Mouse (Mus musculus): ENCODE results near the gene Nkpd1. TPM values are rescaled to one million over a fixed set of nuclear protein-coding genes. Genes with fewer than 3 reads are reported as not detected.

Gene Nkpd1
- polyA plus RNA-seq (2015; fragmentation: Nextera tagmentation; extraction: Ambion mirVana), result 1.8 and 3.3 TPM in 2 replicates

DNA sequence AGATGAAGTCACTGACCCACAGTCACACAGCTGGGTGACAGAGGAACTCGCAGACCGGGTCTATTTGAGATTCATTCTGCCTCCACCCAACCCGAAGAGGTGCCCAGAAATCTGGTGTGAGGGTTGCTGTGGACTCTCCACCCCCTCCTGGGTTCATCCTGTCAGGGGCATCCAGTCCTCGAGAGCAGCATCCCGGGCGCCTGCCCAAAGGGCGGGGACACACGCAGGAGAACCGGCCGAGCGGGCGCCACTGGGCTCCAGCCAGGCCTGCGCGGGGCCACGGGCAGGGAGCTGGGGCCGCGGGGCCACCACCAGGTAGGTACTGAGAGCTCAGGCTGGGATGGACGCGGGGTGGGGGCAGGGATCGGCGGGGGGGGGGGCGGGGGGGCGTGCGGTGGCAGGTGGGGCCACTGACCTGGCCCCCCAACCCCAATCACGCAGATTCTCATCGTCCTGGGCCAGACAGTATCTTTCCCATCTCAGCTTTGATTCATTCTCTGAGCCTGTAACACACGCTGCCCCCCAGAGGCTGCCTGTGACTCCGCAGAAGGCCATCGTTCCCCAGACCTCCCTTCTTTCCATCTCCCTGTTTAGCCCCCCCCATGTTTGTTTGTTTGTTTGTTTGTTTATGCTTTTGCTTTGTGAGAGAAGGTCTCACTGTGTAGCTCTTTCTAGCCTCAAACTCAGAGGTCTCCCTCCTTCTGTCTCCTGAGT lies at the start of gene Nkpd1:
Gene Nkpd1, plus strand, starts transcription at position 187 of the 714 bp plus-strand sequence.
- H3K4me3 ChIP-seq (replicated peaks; ENCODE audit: low read length), result peak within 1 kb of the TSS; percentile 21
- H3K36me3 ChIP-seq (ENCODE audit: control insufficient read depth, insufficient read depth, low read length), result no peaks in the 10 kb centered on the region
- WGBS, result 5% methylated on average over 20 of the region's 29 CpGs
- peaks cover 9% of the 10 kb centered on the region for H3K4me1 ChIP-seq (ENCODE audit: control insufficient read depth, insufficient read depth, low read length)
- H3K4me2 ChIP-seq (ENCODE audit: low read depth, low read length), result peak within 1 kb of the TSS; percentile 45
- no peak within 1 kb of the TSS for H3K27ac ChIP-seq (ENCODE audit: low read length)
- 0 out of 2 replicates have a peak, but pooled peaks have one; percentile 14 for ATAC-seq (ENCODE audit: insufficient read depth, low FRiP score)
- H3K9ac ChIP-seq (ENCODE audit: low read length), result peak within 1 kb of the TSS; percentile 56
- peaks cover 43% of the 10 kb centered on the region for H3K27me3 ChIP-seq (ENCODE audit: control insufficient read depth, insufficient read depth, low read length)
- no peaks in the 10 kb centered on the region for H3K9me3 ChIP-seq (replicated peaks; ENCODE audit: control insufficient read depth, low read length)

GRCm38 (mm10) chr7:19468279-19468678 lies 49.4 kb upstream of the Nkpd1 start:
- no peaks in the 10 kb centered on the region for H3K36me3 ChIP-seq (ENCODE audit: control insufficient read depth, insufficient read depth, low read length)
- H3K9ac ChIP-seq (ENCODE audit: low read length), result no peak overlapping the region
- WGBS, result 56% methylated on average over 12 of the region's 12 CpGs
- ATAC-seq (ENCODE audit: insufficient read depth, low FRiP score), result no peak
- H3K27ac ChIP-seq (ENCODE audit: low read length), result no peak overlapping the region
- no peaks in the 10 kb centered on the region for H3K9me3 ChIP-seq (replicated peaks; ENCODE audit: control insufficient read depth, low read length)
- H3K4me3 ChIP-seq (replicated peaks; ENCODE audit: low read length), result no peak overlapping the region
- peaks cover 37% of the 10 kb centered on the region for H3K27me3 ChIP-seq (ENCODE audit: control insufficient read depth, insufficient read depth, low read length)
- no peak overlapping the region for H3K4me2 ChIP-seq (ENCODE audit: low read depth, low read length)
- no peaks in the 10 kb centered on the region for H3K4me1 ChIP-seq (ENCODE audit: control insufficient read depth, insufficient read depth, low read length)

DNA sequence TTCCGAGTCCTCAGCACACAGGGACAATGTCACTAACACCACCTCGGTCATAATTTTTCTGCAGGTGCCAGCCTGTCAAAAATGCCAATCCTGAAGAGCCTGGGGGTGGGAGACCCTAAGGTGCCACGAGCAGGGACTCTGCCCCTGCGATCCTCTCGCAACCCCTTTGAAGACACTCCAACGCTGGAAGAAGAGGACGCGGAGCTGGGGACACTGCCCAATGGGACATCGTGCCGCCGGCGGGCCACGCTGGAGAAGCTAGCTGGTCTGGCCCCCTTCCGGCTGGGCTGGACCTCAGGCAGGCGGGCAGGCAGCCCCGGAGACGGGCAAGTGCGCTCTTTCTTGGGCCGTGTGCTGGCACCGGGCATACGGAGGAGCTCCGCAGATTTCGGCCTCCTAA lies 48.2 kb upstream of the Nkpd1 start:
- H3K36me3 ChIP-seq (ENCODE audit: control insufficient read depth, insufficient read depth, low read length), result no peaks in the 10 kb centered on the region
- no peak overlapping the region for H3K9ac ChIP-seq (ENCODE audit: low read length)
- 27% methylated on average over 23 of the region's 23 CpGs for WGBS
- H3K9me3 ChIP-seq (replicated peaks; ENCODE audit: control insufficient read depth, low read length), result no peaks in the 10 kb centered on the region
- no peak overlapping the region for H3K4me3 ChIP-seq (replicated peaks; ENCODE audit: low read length)
- H3K4me2 ChIP-seq (ENCODE audit: low read depth, low read length), result no peak overlapping the region
- ATAC-seq (ENCODE audit: insufficient read depth, low FRiP score), result no peak
- no peak overlapping the region for H3K27ac ChIP-seq (ENCODE audit: low read length)
- H3K4me1 ChIP-seq (ENCODE audit: control insufficient read depth, insufficient read depth, low read length), result no peaks in the 10 kb centered on the region
- H3K27me3 ChIP-seq (ENCODE audit: control insufficient read depth, insufficient read depth, low read length), result peaks cover 40% of the 10 kb centered on the region

DNA sequence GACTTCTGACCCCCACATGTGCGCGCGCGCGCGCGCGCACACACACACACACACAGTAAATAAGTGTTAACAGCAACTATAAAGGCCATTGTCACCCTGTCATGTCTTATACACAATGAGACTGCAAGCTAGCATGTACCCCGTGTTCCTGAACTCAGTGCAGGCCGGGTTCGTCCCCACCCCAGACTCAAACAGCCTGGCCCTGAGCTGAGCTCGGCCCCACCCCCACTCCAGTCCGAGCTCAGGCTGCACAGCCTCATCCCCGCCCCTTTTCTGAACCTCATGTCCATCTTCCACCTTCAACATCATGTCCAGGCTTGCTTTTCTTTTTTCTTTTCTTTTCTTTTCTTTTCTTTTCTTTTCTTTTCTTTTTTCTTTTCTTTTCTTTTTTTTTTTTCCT lies 47.3 kb upstream of the Nkpd1 start:
- Histone ChIP-seq H3K27ac (ENCODE audit: low read length) (no peak overlapping the region), H3K27me3 (ENCODE audit: control insufficient read depth, insufficient read depth, low read length) (peaks cover 47% of the 10 kb centered on the region), H3K9me3 (replicated peaks; ENCODE audit: control insufficient read depth, low read length) (no peaks in the 10 kb centered on the region), H3K9ac (ENCODE audit: low read length) (no peak overlapping the region), H3K4me3 (replicated peaks; ENCODE audit: low read length) (no peak overlapping the region), H3K36me3 (ENCODE audit: control insufficient read depth, insufficient read depth, low read length) (no peaks in the 10 kb centered on the region), H3K4me2 (ENCODE audit: low read depth, low read length) (no peak overlapping the region), H3K4me1 (ENCODE audit: control insufficient read depth, insufficient read depth, low read length) (no peaks in the 10 kb centered on the region)
- ATAC-seq (ENCODE audit: insufficient read depth, low FRiP score), result no peak
- WGBS, result 6% methylated on average over 14 of the region's 14 CpGs

DNA sequence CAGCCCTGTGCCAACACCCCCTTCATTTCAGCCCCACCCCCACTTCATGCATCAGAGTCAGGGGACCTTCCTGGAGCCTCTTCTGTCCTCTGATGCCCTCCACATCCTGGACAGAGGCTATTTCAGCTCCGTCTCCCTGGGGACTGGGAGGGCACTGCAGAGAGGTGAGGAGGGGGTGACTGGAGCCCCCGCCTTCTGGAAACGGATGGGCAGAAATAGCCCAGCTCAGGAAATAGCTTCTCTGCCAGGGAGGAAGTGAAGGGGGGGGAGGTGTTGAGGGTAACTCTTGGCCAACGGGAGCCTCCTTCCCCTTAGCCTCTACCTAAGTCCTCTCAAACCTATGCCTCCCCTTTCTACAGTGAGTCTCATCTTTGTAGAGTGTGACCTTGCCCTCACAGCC lies 45.2 kb upstream of the Nkpd1 start:
- no peaks in the 10 kb centered on the region for H3K4me1 ChIP-seq (ENCODE audit: control insufficient read depth, insufficient read depth, low read length)
- no peak overlapping the region for H3K9ac ChIP-seq (ENCODE audit: low read length)
- H3K4me3 ChIP-seq (replicated peaks; ENCODE audit: low read length), result no peak overlapping the region
- no peak overlapping the region for H3K4me2 ChIP-seq (ENCODE audit: low read depth, low read length)
- no peak for ATAC-seq (ENCODE audit: insufficient read depth, low FRiP score)
- no peaks in the 10 kb centered on the region for H3K36me3 ChIP-seq (ENCODE audit: control insufficient read depth, insufficient read depth, low read length)
- H3K9me3 ChIP-seq (replicated peaks; ENCODE audit: control insufficient read depth, low read length), result no peaks in the 10 kb centered on the region
- 26% methylated on average over 4 of the region's 4 CpGs for WGBS
- H3K27me3 ChIP-seq (ENCODE audit: control insufficient read depth, insufficient read depth, low read length), result peaks cover 47% of the 10 kb centered on the region
- no peak overlapping the region for H3K27ac ChIP-seq (ENCODE audit: low read length)

DNA sequence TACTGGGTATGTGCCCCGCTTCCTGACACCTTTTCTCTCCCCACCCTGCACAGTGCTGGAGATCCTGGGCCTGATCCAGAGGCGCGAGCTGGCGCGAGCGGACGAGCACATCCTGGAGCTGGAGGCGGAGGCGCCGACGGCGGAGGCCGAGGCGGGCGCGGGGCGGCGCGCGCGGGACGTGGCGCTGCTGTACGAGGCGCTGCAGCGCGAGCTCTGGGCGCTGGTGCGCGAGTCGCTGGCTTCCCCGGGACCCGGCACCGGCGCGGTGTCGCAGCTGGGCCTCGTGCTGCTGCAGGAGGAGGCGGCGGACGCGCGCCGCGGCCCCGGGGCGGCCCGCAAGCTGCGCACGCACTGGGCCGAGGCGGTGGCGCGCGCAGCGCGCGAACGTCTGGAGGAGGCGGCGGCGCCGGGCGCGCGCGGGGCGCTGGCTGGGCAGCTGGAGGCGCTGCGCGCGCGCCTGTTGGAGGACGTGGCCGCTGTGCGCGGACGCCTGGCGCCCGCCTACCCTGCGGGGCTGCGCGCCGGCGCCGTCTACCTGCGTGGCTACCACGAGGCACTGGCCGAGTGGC lies 43.7 kb upstream of the Nkpd1 start:
- H3K36me3 ChIP-seq (ENCODE audit: control insufficient read depth, insufficient read depth, low read length), result no peaks in the 10 kb centered on the region
- H3K4me2 ChIP-seq (ENCODE audit: low read depth, low read length), result peak overlapping the region; percentile 94
- H3K4me3 ChIP-seq (replicated peaks; ENCODE audit: low read length), result peak overlapping the region; percentile 57
- peak overlapping the region; percentile 16; the same call in 1 of the 2 replicates for H3K27ac ChIP-seq (ENCODE audit: low read length)
- peak overlapping the region; percentile 82 for H3K9ac ChIP-seq (ENCODE audit: low read length)
- H3K4me1 ChIP-seq (ENCODE audit: control insufficient read depth, insufficient read depth, low read length), result no peaks in the 10 kb centered on the region
- H3K27me3 ChIP-seq (ENCODE audit: control insufficient read depth, insufficient read depth, low read length), result peaks cover 47% of the 10 kb centered on the region
- H3K9me3 ChIP-seq (replicated peaks; ENCODE audit: control insufficient read depth, low read length), result no peaks in the 10 kb centered on the region
- WGBS, result under 1% methylated on average over 81 of the region's 89 CpGs
- peak; percentile 90 for ATAC-seq (ENCODE audit: insufficient read depth, low FRiP score)

GRCm38 (mm10) chr7:19477084-19477483 lies 40.6 kb upstream of the Nkpd1 start:
- H3K9me3 ChIP-seq (replicated peaks; ENCODE audit: control insufficient read depth, low read length), result no peaks in the 10 kb centered on the region
- peaks cover 27% of the 10 kb centered on the region for H3K27me3 ChIP-seq (ENCODE audit: control insufficient read depth, insufficient read depth, low read length)
- no peaks in the 10 kb centered on the region for H3K36me3 ChIP-seq (ENCODE audit: control insufficient read depth, insufficient read depth, low read length)
- no peaks in the 10 kb centered on the region for H3K4me1 ChIP-seq (ENCODE audit: control insufficient read depth, insufficient read depth, low read length)
- 51% methylated on average over 2 of the region's 2 CpGs for WGBS
- ATAC-seq (ENCODE audit: insufficient read depth, low FRiP score), result no peak
- H3K4me3 ChIP-seq (replicated peaks; ENCODE audit: low read length), result no peak overlapping the region
- no peak overlapping the region for H3K4me2 ChIP-seq (ENCODE audit: low read depth, low read length)
- no peak overlapping the region for H3K9ac ChIP-seq (ENCODE audit: low read length)
- H3K27ac ChIP-seq (ENCODE audit: low read length), result no peak overlapping the region

DNA sequence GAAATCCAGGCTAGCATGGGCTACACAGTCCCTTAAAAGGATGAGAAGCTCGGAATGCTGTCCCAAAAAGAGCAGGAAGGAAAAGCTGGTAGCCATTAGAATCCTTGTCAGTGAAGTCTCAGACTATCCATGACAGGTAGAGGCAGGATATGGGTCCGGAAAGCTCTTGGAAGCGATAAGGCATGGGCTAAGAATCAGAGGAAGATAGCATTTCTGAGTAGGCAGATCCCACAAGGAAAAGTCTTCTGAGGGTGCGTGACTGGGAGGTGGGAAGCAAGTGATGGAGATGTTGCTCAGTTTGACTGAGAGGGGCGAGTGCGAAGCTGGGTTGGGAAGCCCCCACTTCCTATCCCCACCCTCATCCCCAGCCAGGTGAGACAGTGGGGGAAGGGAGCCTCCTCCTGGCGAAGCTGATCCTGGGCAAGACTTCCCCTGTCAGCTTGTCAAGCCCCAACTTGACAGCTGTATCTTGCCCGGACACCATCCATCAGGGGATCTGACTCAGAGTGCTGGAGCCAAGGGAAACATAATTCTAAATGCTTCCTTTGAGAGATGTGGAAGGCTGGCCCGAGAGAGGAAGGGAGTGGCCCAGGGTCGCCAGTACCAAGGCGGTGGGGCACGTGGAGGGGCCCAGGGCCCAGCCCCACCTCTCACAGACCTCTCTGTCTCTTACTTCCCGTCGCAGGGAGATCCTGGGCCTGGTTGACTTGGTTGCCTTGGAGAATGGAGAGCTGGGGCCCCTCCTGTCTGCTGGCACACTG lies 39.8 kb upstream of the Nkpd1 start:
- ATAC-seq (ENCODE audit: insufficient read depth, low FRiP score), result no peak
- no peak overlapping the region for H3K4me2 ChIP-seq (ENCODE audit: low read depth, low read length)
- H3K4me1 ChIP-seq (ENCODE audit: control insufficient read depth, insufficient read depth, low read length), result no peaks in the 10 kb centered on the region
- H3K9ac ChIP-seq (ENCODE audit: low read length), result no peak overlapping the region
- H3K27ac ChIP-seq (ENCODE audit: low read length), result 0 out of 2 replicates have a peak overlapping the region, but pooled peaks have one; percentile 17
- H3K36me3 ChIP-seq (ENCODE audit: control insufficient read depth, insufficient read depth, low read length), result no peaks in the 10 kb centered on the region
- whole genome bisulfite sequencing, result 22% methylated on average over 14 of the region's 14 CpGs
- H3K9me3 ChIP-seq (replicated peaks; ENCODE audit: control insufficient read depth, low read length), result no peaks in the 10 kb centered on the region
- H3K4me3 ChIP-seq (replicated peaks; ENCODE audit: low read length), result no peak overlapping the region
- H3K27me3 ChIP-seq (ENCODE audit: control insufficient read depth, insufficient read depth, low read length), result peaks cover 21% of the 10 kb centered on the region

DNA sequence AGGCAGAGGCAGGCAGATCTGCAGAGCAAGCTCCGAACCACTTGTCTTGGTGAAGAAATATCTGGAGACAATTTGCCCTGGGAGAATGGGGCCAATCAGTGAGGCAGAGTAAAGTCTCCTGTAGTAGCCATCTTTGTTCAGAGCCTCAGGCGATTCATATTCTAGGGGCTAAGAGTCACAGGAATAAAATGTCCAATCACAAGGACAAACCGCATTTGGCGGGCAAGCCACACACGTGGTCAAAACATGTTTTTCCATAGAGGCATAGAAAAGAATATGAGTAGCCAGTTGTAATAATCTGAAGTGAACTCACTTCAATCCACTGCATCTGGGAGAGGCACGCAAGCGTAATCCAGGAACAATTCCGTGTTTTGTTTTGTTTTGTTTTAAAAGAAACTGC lies 34.4 kb upstream of the Nkpd1 start:
- no peak for ATAC-seq (ENCODE audit: insufficient read depth, low FRiP score)
- no peaks in the 10 kb centered on the region for H3K36me3 ChIP-seq (ENCODE audit: control insufficient read depth, insufficient read depth, low read length)
- 78% methylated on average over 8 of the region's 8 CpGs for WGBS
- no peak overlapping the region for H3K27ac ChIP-seq (ENCODE audit: low read length)
- H3K4me1 ChIP-seq (ENCODE audit: control insufficient read depth, insufficient read depth, low read length), result no peaks in the 10 kb centered on the region
- no peak overlapping the region for H3K9ac ChIP-seq (ENCODE audit: low read length)
- no peak overlapping the region for H3K4me2 ChIP-seq (ENCODE audit: low read depth, low read length)
- peaks cover 12% of the 10 kb centered on the region for H3K27me3 ChIP-seq (ENCODE audit: control insufficient read depth, insufficient read depth, low read length)
- H3K4me3 ChIP-seq (replicated peaks; ENCODE audit: low read length), result no peak overlapping the region
- H3K9me3 ChIP-seq (replicated peaks; ENCODE audit: control insufficient read depth, low read length), result no peaks in the 10 kb centered on the region
